Mouse (Mus musculus) adrenal gland, postnatal 36 days (tissue): Measurements from ENCODE around the gene Pim3. TPM values are rescaled to one million over a fixed set of nuclear protein-coding genes. Genes with fewer than 3 reads are reported as not detected.

Source experiments
- DNase-seq, 2 experiments: peaks; one replicate each; pipeline ENCODE4 v3.0.0; 2021; ENCODE audit warnings: mixed read lengths in 1 of 2
- total RNA-seq, 2 experiments: library from RNA; stranded (reverse); gene quantifications; 2 replicates each; pipeline ENCODE4 v1.2.3; 2021

Gene Pim3
- total RNA-seq, 2 experiments from 2014 or later: 123 to 134 TPM

DNA sequence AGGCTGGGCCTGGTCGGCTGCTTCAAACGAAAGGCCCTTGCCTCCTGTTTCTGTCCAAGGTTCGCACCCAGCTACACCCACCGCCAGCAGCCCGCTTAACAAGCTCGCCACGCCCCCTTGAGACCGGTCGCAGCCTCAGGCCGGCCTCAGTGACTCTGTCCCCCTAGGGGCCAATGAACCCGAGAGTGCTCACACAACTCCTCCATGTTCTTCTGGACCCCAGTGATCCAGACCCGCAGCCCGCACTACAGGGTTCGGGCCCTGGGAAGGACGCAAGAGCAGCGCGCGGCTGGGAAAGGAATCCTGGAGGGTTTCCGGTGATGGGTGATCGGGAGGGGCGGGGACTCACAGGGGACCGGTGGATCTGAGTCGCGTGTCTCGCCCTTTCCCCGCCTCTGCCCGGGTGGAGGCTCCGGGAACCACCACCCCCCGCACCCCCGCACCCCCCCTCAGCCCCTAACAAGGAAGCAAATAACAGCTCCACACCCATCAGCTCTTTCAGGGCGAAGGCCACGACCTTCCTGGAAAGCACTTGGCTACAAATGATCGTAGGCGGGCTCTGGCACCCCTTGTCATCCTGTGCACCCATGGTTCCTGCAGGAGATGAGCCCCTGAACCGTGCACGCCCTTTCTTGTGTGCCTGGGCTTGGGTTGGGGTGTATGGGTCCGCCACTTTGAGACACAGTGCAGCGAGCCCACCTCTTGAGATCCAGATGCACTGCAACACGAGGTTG is 24.6 kb upstream of the Pim3 start:
- DNase-seq: peak; percentile 84 to 90

GRCm38 (mm10) chr15:88837977-88838376 is 24.0 kb upstream of the Pim3 start:
- peak; percentile 46 to 72 for DNase-seq

DNA sequence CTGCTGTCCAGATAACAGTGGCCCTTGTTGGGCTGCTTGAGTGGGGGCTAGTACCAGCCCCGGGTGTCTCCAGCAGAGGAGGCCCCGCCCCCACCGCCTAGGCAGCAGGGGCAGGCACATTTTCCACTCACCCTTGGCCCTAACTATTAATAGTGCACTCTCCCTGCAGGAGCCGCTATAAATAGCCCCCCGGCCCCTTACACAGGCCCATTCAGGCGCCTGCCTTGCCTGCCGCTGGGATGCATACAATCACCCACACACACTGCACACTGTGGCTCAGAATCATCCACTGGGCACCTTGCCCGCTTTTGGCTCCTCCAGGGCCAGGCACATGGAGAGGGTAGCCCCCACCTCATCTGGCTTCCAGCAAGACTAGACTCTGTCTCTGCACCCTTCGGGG is 22.7 kb upstream of the Pim3 start:
- DNase-seq: peak; percentile 61 to 83

GRCm38 (mm10) chr15:88840126-88840525 is 21.9 kb upstream of the Pim3 start:
- DNase-seq: peak; percentile 61 to 71

DNA sequence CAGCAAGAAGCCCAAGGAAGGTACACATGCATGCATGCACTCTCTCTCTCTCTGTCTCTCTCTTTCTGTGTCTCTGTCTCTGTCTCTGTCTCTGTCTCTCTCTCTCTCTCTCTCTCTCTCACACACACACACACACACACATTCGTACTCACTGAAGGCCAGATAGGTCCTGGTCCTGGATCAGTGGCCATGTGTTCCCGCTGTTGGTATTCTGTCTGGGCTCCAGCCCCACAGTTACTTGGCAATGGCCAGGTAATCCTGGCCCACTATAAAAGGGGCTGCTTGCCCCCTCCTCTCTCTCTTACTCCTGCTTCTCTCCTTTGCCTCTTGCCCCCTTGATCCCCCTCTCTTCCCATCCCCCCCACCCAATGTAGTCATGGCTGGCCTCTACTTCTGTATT is 20.8 kb upstream of the Pim3 start:
- DNase-seq: no peak

- no peak for DNase-seq
Measured at GRCm38 (mm10) chr15:88841580-88842299, 20.2 kb upstream of the Pim3 start.

GRCm38 (mm10) chr15:88842300-88842673 is 19.7 kb upstream of the Pim3 start:
- no peak for DNase-seq

GRCm38 (mm10) chr15:88843486-88844097 is 18.4 kb upstream of the Pim3 start:
- no peak for DNase-seq

- no peak for DNase-seq
Measured at GRCm38 (mm10) chr15:88844966-88845365, 17.0 kb upstream of the Pim3 start.

DNA sequence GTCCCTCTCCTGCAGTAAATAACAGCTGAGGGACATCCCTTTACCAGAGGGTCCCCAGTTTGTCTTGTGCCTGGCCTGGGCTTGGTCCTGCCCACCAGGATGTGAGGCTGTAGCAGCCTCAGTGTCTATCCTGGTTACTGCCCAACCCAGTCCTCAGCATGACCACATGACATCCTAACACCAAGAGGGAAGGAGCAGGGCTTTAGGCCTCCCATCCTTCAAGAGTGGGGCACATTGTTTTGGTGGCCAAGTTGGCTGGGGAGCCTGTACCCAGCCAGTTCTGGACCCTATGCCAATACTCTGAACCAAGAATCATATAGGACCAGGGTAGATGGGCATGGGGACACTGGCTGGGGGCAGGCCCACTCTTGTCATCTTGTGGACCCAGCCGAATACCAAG is 13.3 kb upstream of the Pim3 start:
- DNase-seq: no peak

GRCm38 (mm10) chr15:88849621-88850020 is 12.4 kb upstream of the Pim3 start:
- no peak for DNase-seq

GRCm38 (mm10) chr15:88850146-88850826 is 11.7 kb upstream of the Pim3 start:
- peak; percentile 89 for DNase-seq

DNA sequence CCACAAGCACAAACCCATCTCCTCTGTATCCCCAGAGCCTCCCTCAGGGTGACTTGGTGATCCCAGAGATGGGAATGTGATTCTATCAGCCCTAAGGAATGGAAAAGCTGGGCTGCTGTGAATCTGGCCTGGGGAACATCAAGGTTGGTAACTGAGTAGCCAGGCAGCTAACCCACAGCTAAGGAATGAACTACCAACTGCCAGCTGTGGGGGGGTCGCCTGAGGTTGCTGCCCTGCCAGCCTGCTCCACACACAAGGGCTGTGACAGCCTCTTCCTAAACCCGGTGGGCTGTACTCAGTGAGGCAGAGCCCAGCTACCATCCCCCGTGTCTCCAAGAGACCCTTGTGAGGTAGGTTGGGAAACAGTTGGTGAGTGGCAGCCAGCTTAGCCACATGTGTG is 10.9 kb upstream of the Pim3 start:
- no peak for DNase-seq

DNA sequence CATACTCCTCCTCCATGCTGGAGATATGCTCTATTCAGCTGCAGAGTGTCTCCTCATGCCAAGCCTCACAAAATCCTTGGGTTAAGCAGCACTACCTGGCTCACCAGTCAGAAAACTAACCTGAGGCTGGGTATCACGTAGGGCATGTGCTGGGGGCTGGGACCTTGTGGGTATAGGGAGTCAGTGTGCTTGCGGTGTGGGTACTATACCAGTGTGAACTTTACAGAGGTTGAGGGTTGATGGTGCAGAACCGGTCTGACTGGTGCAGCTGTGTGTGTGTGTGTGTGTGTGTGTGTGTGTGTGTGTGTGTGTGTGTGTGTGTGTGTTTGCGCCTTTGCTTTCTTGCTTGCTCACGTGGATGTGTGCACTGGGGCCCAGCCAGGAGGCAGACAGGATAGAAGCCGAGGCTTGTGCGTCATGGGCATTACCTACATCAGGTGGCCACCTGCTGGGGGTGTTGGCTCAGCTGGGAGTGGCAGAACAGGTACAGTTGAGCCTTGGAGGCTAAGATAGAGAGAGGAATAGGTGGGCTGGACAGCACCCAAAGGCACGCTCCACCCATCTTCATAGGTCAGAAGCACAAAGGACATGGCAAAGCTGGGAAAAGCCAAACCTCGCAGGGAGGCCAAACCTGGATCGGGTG is 10.4 kb upstream of the Pim3 start:
- no peak for DNase-seq

DNA sequence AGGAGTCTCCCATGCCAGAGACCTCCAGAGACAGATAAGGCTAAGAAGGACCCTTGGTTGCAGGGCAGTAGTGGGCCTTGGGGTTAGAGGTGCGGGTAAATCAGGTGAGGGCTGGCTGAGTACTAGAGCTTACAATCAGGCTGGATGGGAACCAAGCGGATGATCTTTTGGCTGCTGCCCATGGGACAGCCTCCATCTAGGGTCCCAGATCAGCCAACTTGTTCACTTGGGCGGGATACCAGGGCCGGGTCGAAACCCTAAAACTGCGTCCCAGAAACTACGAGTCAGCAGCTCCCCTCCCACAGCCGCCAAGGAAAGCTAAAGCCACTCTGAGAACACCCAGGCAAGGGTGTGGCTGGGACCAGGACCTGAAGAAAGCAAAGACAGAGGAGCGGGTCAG is 8.9 kb upstream of the Pim3 start:
- no peak for DNase-seq

GRCm38 (mm10) chr15:88854119-88854968 is 7.6 kb upstream of the Pim3 start:
- no peak for DNase-seq

DNA sequence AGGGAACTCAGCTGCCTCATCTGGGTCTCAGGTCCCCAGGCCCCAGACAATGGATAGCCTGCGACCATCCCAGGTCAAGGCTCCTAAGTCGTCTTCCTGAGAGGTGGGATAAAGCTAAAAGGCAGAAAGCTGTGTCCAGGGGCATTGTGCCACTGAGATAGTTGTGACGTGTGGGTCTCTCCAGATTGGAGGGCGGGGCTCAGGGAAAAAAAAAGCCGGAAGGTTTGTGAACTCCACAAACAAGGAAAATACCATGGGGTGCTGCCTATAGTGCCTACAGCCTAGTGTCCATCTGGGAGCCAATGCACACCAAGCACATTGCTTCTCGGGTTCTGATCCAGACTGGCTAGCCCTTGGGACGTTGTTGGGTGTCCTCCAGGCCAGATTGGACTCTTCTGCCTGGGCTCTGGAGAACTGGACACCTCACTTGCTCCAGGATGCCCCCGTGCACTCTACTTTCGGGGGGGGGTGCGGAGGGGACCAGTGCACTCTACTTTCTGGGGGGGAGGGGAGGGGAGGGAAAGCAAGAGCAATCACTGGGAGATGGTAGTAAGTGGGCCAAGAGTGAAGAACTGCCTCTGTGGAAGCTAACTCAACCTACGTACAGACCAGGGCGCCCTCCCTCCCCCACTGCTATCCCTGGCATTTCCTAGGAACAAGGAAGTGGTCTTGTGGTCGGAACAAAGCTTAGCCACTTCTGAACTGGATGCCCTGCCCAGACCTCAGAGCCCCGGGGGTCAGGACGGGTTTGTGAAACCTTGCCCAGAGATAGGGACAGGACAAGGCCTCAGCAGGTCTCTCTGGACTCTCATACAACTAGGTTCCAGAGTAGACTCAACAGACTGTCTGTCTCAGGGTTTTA is 6.8 kb upstream of the Pim3 start:
- peak in 1 of 2 experiments; percentile 29 for DNase-seq

- no peak for DNase-seq
Measured at GRCm38 (mm10) chr15:88855896-88856417, 6.0 kb upstream of the Pim3 start.

GRCm38 (mm10) chr15:88856613-88857012 is 5.4 kb upstream of the Pim3 start:
- DNase-seq: no peak

- DNase-seq: no peak
Measured at GRCm38 (mm10) chr15:88857361-88857760, 4.6 kb upstream of the Pim3 start.
